Mouse (Mus musculus): ENCODE data around the gene Stx8.

Gene Stx8

DNA sequence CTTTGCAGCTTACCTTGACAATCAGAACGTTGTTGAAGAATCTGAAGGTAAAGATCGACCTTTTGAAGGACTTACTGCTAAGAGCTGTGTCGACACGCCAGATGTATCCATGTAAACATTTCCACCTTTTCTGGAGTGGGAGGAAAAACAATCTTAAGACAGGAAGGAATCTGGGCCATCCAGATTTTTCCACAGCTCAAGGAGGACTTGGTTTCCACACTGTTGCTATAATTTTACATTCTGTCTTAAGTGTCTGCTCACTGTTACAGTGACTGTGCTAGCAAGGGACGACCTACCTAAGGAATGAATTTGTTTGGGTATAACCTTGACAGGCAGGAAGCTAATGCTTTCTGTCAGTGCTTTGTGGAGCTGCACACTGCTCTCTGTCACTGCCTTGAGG lies 7.2 kb downstream of the Stx8 start:
- no peak for DNase-seq (ENCODE audit: low read depth, low spot score)

DNA sequence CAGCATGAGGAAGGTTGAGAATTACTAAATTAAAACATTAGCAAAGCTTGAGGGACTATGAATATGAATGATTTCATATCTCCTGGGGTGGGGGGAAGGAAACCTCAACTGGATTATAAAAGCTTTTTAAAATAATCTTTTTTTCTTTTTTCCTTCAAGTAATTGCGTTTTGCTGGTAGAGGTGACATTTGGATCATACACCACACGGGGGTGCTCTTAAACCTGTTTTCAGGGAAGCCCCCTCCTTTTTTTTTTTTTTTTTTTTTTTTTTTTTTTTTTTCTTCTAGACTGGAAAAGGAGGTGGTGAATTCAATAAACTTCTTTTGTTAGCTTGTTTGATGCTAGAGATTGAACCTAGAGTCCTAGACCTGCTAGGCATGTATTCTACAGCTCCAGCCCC lies 9.3 kb downstream of the Stx8 start:
- peak; percentile 58 for DNase-seq (ENCODE audit: low read depth, low spot score)

DNA sequence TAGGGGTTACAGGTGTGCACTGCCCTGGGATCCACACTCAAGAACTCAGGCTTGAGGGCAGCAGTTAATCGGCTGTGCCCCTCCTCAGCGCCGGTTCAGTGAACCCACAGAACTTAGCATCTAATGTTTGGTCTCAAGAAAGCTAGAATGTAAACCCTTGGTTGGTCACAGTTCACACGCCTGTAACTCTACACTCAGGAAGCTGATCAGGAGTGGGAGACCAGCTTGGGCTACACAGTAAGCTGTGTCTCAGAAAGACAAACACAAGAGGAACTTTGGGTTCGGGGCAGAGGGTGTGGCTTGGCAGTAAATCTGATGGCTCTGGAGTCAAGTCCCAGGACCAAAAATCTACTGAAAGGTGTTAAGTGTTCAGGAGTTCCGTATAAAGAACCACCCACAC lies 17.6 kb downstream of the Stx8 start:
- DNase-seq (ENCODE audit: low read depth, low spot score), result no peak

DNA sequence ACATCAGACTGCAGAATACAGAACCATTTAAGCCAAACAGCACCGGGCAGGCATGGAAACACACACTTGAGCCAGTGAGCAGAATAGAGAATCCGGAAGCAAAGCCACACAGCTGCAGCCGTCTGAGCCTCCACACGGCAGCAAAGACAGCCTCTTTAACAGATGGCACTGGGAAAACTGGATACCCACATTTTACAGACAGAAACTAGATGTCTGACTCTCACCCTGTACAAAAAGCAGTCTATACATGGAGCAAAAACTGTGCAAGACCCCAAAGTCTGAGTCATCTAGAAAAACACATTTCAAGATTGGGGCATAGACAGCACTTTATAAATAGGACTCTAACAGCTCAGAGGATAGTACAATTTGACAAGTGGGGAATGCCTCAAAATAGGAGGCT lies 25.2 kb downstream of the Stx8 start:
- DNase-seq (ENCODE audit: low read depth, low spot score), result no peak

DNA sequence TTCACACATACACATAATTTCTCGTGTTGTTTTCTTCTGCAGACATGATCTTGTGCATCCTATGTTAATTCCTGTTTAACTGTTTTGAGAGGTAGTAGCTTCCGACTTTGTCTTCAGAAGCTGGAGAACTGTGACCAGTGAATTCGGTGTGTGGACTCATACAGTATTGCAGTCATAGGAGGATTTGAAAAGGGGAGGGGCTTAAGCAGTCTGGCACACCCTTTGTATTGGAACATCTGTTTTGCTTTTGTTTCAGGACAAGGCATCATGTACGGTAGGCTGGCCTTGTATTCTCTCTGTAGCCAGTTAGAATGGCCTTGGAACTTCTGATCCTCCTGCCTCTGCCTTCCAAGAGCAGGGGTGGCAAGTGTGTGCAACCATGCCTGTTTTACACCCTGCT lies 30.0 kb downstream of the Stx8 start:
- DNase-seq (ENCODE audit: low read depth, low spot score), result peak; percentile 43

DNA sequence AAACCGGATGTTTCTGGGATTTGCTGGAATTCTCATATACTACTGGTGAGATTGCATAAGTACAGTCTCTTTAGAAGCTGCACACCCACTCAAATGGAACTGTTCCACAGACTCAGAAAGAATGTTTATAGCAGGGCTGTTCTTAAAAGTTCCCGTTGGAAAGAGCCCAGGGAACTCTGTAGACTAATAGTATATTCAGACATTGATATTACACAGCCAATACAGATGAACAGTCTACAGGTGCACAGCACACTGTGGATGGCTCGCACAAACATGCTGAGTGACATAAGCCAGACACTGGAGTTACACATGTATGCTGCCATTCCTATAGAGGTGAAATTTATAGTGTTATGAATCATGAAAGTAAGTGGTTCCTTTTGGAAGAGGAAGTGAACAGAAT lies 32.9 kb downstream of the Stx8 start:
- no peak for DNase-seq (ENCODE audit: low read depth, low spot score)

DNA sequence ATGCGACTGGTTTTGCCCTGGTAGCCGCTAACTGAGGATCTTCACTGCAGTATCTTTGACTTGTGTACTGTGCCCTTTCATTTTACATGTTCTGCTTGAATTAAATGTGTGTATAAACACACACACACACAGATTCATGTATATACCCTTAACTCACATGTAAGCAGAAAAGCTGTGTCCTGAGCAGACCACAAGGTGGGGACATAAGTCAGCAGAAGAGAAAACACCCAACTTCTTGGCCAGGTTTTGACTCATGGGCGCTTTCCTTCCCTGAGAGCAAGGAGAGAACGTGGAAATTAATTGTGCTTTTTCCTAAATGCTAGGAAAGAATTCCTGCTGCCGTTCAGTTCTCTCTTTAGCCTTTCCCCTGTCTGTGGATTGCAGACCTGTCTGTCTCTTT lies 33.6 kb downstream of the Stx8 start:
- DNase-seq (ENCODE audit: low read depth, low spot score), result peak; percentile 12

DNA sequence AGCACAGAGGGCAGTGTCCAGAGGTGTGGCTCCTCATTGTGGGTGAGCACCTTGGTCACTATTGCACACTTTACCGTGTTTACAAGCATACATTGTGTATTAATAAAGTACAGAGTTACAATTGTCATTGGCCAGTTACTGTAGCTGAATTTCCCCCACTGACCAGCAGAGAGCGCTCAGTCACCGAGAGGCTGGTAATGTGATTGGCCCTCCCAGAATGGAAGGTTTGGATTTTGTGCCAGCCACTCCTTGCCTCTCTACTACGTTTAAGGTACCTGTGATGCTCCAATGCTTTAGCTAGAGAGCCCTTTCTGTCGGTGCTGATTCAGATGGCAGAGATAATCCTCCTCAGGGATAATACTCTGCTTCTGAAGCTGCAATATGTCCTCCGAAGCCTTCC lies 38.2 kb downstream of the Stx8 start:
- DNase-seq (ENCODE audit: low read depth, low spot score), result peak; percentile 41

DNA sequence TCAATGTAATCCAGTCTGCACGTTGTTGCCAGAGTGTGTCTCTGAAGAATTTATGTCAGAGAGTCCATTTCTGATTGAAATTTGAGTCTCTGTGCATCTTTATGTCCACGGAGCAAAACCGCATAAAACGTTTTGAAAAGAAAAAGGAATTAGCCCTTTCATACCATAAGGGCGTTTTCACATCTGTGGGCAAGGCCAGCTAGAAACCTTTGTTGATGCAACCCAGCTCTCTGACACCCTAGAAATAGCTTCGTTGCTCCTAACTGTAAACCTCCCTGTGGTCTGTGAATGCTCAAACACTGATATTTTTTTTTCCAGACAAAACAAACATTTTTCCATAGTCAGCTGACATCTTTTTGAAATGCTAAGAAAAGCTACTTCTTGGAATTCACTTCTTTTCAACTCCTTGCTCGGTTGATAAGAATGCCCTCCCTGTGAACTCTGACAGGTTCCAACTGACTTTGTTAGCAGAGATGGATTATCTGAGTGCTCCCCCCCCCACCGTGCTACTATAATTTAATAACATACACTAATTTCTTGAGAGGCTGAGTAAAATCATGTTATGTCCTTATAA lies 40.3 kb downstream of the Stx8 start:
- DNase-seq (ENCODE audit: low read depth, low spot score), result no peak

DNA sequence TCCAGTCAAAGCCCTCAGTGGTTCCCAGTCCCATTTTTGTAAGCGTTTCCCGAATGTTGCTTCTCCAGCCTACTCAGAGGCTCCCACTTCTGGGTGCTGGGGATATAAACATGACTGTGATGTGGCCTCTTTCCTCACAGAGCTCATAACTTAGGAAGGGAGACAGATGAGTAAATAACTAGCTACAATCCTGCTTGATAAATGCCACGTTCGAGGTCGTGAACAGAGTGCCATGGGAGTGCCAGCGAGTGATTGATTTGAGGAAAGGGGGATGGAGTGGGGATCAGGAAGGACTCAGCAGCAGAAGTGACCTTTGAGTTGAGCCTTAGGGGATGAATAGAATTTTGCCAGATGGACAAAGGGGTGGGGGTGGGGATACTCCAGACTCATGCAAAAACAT lies 41.7 kb downstream of the Stx8 start:
- DNase-seq (ENCODE audit: low read depth, low spot score), result no peak

DNA sequence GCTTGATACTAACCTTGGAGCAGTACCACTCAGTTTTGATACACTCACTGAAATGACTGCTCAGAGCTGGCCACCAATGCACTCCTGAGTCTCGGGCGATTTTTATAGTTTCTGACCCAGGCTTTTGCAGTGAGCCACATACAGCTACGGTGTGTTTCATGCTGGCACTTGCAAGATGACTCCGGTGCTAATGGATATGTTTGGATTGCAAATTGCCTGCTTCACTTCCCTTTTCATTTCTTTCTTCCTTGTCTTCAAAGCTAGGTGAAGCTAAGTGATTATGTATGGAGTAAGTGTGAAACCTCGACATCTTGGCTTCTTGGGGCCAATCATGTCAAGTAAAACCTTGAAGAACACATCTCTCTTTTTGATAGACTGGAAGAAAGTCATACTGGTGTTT lies 43.4 kb downstream of the Stx8 start:
- no peak for DNase-seq (ENCODE audit: low read depth, low spot score)

DNA sequence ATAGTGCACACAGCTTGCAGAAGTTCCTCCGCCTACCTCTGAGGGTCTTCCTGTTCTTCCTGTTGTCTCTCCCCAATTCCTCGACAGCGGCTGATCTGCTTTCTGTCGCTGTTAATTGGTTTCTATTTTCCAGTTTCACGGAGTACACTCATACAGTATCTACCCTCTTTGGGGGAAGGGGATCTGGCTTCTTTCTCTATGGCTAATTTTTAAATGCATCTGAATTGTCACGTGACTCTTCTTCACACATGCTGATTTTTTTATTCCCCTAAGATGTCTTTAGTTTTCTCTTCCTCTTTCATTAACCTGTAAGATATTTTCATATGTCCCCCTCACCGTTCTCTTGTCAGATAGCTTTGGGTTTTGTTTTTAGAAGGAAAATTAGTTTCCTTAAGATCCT lies 46.2 kb downstream of the Stx8 start:
- DNase-seq (ENCODE audit: low read depth, low spot score), result no peak

DNA sequence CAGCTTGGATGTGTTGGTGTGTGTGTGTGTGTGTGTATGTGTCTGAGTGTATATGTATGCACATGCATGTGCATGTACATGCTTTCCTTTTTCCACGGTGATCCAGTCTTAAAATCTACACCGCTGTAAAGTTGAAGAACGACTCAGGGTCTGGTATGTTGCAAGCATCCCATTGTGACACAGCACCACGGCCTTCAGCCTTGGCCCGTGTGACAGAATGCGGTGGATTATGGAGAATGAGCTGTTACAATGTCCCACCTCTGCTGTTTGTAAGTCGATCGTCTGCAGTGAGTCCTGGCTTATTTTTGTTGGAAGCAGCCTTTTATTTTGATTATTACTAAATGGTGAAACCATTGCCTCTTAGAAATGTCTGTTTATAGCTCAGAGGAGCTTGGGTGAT lies 52.2 kb downstream of the Stx8 start:
- DNase-seq (ENCODE audit: low read depth, low spot score), result no peak

DNA sequence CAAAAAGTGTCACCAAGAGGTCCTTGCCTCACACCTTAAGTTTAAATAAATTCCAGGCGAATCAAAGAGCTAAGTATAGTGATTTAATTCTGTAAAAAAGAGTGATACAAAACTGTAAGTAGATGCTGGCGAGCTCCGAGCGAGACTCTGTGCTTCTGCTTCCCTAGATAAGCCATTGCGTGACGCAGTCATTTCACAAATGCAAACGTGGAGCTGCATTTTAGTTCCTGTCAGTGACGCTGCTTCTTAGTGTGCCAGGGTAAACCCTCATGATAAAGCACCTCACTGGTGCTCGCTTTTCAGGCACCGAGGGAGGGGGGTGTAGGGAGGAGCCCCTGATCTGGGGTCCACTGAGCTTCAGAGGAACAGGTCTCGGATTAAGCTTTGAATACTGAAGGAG lies 53.2 kb downstream of the Stx8 start:
- DNase-seq (ENCODE audit: low read depth, low spot score), result no peak

DNA sequence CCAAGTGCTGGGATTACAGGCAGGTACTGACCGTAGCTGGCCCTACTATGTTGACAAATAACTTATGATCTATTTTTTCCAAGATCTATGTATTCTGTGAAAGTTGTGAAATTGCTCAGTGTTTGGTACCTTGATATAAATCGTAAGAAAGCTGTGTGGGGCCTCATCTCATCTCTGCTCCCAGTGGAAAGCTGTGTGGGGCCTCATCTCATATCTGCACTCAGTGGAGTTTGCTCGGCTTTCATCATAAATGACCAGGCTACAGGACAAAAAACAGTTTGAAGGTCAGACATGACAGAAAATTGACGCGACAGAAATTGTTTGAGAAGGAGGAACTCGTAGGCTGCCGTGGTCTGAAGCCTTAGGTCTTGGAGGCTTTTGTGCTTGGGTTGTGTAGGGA lies 56.0 kb downstream of the Stx8 start:
- no peak for DNase-seq (ENCODE audit: low read depth, low spot score)

DNA sequence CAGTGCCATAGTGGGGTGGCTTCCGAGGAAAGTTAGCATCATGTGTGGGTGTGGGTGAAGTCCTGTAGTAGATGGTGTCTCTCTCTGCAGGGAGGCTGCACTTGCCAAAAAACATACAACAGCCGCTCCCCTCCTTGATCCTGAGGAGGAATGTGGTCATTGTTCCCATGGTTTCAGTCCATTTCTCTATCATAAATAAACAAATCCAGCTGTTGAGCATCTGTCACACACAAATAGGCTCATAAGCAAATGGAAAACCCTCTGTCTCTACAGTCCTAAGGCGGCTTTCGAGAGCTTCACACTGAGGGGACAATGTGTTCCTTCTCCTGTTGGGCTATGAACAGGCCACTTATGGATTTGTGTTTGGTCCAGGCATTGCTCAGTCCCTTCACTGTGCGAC lies 56.9 kb downstream of the Stx8 start:
- DNase-seq (ENCODE audit: low read depth, low spot score), result no peak

DNA sequence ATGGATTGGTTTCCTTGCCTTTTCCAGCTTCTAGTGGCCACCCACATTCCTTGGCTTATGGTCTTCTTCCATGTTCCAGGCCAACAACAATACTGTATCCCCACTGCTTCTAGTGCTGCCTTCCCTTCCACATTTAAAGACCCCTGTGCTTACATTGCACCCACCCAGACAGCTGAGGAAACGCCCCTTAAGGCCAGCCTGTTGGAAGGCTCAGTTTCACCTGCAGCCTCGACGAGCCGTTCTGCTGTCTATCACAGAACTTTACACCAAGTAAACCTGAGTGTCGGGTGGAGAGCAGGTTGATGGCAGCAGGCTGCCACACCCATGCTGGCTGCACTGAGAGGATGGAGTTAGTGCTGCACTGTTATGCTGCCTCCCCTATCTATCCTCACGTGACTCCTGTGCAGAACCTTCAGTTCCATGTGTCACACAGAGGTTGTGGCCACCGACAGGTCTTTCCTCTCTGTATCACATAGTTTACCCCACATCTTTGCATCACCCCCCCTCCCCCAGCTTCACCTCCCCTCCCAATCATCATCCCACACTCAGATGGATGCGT lies 57.9 kb downstream of the Stx8 start:
- DNase-seq (ENCODE audit: low read depth, low spot score), result no peak

DNA sequence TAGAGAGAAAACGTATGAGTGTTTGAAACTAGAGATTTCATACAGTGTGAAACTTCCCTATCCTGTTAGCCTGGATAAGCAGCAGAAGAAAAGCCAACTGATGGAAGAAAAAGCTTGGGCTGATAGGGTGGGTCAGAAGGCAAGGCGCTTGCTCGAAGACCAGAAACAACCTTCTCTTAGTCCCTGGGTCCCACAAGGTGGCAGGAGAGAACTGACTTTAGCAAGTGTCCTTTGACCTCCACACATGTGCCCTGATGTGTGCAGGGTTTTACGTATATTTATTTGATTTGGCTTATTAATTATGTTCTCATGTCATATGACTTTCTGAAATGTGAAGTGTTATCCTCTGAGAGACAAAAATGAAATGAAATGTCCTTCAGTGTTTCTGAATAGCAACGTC lies 60.6 kb downstream of the Stx8 start:
- DNase-seq (ENCODE audit: low read depth, low spot score), result no peak

DNA sequence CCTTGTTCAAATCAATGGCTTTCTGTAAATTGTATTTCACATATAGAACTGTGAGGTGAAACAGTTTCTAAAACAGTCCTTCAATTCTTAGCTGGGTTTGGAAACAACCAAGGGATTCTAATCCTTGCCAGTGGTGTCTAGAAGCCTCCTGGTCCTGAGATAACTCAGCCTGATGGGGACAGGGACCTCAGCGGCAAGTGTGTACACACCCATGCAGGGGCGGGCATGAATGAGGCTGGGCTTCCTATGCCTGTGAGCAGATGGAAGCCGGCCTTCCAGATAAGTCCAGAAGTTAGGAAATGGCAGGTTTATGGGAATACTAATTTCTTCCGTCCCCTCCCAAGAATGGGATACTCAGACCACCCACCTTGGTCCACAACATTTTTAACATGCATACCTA lies 63.1 kb downstream of the Stx8 start:
- no peak for DNase-seq (ENCODE audit: low read depth, low spot score)

DNA sequence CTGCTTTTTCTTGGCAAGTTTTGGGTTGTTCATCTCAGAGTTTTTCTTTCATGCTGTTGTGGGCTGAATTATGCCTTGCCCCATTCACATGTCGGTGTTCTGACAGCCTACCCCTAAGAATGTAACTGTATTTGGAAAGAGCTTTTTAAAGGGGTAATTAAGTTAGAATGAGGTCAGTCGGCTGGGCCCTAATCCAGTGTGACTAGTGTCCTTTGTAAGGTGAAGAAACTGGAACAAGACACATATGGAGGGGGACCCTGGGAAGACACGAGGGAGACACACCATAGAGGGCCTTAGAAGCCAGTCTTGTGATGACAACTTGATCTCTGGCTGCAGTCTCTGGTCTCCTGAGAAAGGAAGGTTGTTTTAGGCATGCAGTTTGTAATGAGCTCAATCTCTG lies 63.9 kb downstream of the Stx8 start:
- no peak for DNase-seq (ENCODE audit: low read depth, low spot score)

DNA sequence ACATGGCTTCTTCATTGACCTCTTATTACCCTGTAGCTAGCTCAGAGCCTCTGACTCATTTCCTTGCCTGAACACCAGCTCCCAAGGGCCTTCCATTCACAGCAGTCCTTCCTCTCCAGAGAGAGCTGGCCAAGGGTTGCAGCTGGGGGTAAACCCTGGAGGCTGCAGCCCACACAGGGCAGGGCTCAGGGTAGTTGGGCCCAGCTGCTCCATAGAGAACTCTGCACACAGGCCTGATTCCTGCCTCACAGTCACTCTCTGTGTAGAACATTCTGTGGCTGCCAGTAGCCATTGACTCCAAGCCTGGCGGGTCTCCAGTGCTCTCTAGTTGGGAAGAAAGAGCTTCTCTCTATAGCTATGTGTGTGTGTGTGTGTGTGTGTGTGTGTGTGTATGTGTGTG lies 64.8 kb downstream of the Stx8 start:
- no peak for DNase-seq (ENCODE audit: low read depth, low spot score)

DNA sequence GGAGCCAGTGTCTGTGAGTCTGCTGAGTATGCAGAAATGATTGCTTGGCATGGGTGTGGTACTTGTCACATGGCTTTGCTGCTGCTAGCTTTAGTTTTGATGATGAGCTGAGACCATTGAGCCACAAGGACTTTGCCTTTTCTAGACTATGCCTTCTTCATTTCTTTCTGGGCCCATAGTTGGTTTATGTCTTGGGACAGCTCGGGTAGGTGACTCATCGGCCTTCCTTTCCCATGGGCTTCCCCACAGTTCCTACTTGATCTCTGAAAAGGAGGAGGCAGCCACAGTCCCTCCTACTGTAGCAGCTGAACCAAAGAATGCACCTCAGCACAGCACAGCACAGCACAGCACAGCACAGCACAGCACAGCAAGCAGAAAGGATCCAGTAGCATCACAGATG lies 66.5 kb downstream of the Stx8 start:
- no peak for DNase-seq (ENCODE audit: low read depth, low spot score)

DNA sequence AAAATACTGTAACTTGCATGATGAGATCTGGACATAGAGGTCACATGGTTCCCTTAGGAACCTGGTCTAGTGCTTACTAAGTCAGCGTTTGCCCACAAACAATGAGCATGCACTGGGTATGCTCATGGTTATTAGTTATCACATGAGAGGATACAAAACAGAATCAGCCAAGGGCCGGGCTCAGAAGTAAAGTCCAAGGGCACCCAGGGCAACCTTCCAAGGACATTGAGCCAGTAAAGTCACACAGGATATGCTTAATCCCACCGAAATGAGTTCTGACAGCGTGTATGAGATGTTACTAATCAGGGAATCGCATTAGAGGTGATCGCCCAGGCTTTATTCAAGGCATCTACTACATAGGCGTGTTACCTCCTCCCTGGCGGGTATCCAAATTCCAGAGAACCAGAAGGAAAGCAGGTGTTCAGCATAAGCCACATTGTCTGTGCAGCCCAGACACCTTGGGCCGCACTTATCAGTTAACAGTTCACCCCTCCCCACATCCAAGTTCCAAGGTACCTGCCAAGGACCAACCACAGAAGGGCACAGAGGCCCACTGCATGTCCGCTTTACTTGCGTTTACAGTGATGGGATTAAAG lies 67.4 kb downstream of the Stx8 start:
- DNase-seq (ENCODE audit: low read depth, low spot score), result peak; percentile 27

DNA sequence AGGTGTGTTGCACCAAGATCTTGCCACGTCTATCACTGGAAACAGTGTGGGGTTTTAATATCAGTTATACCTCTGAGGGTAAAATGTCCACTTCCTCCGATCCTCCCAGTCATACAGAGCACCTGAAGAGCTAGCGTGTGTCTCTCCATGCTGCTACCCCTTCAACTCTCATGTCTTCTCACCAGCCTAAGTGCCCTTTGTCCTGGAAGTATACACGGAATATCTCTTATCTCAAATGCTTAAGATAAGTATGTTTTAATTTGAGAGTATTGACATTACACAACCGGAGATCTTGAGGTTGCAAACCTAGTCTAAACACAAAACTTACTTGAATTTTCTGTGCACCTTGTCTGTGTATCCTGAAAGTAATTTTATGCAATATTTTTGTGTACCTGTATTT lies 68.4 kb downstream of the Stx8 start:
- no peak for DNase-seq (ENCODE audit: low read depth, low spot score)
